Mouse (Mus musculus) hindbrain, embryonic 16.5 days (tissue): ENCODE measurements around the gene Iqgap1. TPM values are rescaled to one million over a fixed set of nuclear protein-coding genes. Genes with fewer than 3 reads are reported as not detected.
A peak's percentile ranks its signal among the peaks of the same experiment; 100 is the strongest.

ENCODE experiments used
- ATAC-seq: fragments of 200-750 bp; cut with Nextera tagmentation; 2 replicates; pipeline ENCODE4 v1.8.0; 2017; ENCODE audit warnings: moderate TSS enrichment, moderate library complexity
- H3K27ac ChIP-seq: fragments of 300-500 bp; sonication (generic); 2 replicates; pipeline ENCODE4 v1.5.1; 2014; ENCODE audit warnings: low read depth, mild to moderate bottlenecking, control low read depth, low read length, moderate library complexity
- H3K27me3 ChIP-seq: fragments of 300-500 bp; sonication (generic); replicated peaks from 2 replicates; pipeline ENCODE4 v1.6.1; 2014; ENCODE audit warnings: low read length; ENCODE audit not compliant: control insufficient read depth, insufficient read depth
- H3K36me3 ChIP-seq: fragments of 300-500 bp; sonication (generic); 2 replicates; pipeline ENCODE4 v1.6.1; 2014; ENCODE audit warnings: mild to moderate bottlenecking, low read length, moderate library complexity, mixed read lengths; ENCODE audit not compliant: control insufficient read depth, insufficient read depth
- H3K4me1 ChIP-seq: fragments of 300-500 bp; sonication (generic); 2 replicates; pipeline ENCODE4 v1.6.1; 2014; ENCODE audit warnings: low read depth, low read length; ENCODE audit not compliant: control insufficient read depth, insufficient read depth
- H3K4me2 ChIP-seq: fragments of 300-500 bp; sonication (generic); 2 replicates; pipeline ENCODE4 v1.6.1; 2014; ENCODE audit warnings: mild to moderate bottlenecking, low read length, control low read depth, moderate library complexity
- H3K4me3 ChIP-seq: fragments of 300-500 bp; sonication (generic); 2 replicates; pipeline ENCODE4 v1.5.1; 2014; ENCODE audit warnings: mild to moderate bottlenecking, low read length, control low read depth, moderate library complexity
- H3K9ac ChIP-seq: fragments of 300-500 bp; sonication (generic); 2 replicates; pipeline ENCODE4 v1.6.1; 2014; ENCODE audit warnings: low read depth, mild to moderate bottlenecking, control low read depth, low read length, moderate library complexity
- H3K9me3 ChIP-seq: fragments of 300-500 bp; sonication (generic); 2 replicates; pipeline ENCODE4 v1.6.1; 2014; ENCODE audit warnings: mild to moderate bottlenecking, low read length, moderate library complexity; ENCODE audit not compliant: control insufficient read depth
- WGBS: fragments of 180-500 bp; shearing (Covaris S2); extraction: QIAGEN DNeasy Blood & Tissue Kit; methylation state at CpG from one replicate; pipeline ENCODE4 v1.1.7; 2014; 5-methylcytosine and 5-hydroxymethylcytosine counted together
- polyA plus RNA-seq: library from polyadenylated mRNA; unstranded; fragments of >200 nt; fragmentation: Nextera tagmentation; extraction: Ambion mirVana; gene quantifications from 2 replicates; pipeline ENCODE4 v1.2.1, GENCODE M21; 2015

Iqgap1 gene
- polyA plus RNA-seq, 1 experiment from 2014 or later: 19.2 TPM

DNA sequence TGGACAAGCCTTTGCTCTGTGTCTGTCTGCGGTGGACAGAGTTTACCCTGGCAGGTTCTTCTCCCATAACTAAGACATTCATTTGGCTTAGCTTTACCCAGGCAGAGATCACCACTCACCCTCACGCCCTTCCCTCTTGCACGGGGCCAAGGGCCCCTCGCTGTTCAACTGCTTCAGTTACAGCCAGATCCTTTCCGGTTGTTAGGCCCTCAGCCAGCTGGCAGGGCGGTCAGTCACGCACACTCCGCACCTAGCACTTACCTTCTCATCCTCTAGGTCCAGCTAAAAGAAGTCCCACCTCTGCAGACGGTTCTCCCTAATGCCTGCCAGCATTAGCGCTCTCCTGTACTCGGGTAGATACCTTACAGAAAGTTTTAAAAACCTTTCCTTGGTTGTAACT is 92.8 kb downstream of the Iqgap1 start:
- WGBS: 80% methylated on average over 11 of the region's 11 CpGs
- Histone ChIP-seq H3K9me3 (no peaks in the 10 kb centered on the region), H3K4me3 (no peak overlapping the region), H3K27me3 (no peaks in the 10 kb centered on the region), H3K4me1 (no peaks in the 10 kb centered on the region), H3K36me3 (peaks cover 19% of the 10 kb centered on the region), H3K27ac (no peak overlapping the region), H3K9ac (no peak overlapping the region), H3K4me2 (no peak overlapping the region)
- ATAC-seq: no peak

DNA sequence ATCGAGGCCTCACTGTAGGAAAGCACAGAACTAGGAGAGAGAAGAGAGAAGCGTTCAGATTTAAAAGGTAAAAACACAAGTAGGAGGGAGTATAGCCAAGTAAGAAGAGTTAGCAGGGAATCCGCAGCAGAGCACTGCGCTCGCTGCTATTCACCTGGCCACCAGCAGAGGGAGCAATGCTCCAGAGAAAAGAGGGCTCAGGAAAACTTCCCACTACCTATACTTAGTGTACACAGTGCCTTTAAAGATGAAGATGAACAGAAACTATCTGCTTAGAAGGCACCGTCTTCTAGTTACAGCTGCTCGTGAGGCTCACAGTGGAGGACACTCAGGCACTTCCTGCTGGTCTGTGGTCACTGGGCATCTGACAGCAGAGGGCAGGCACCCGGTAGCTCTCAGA is 96.1 kb downstream of the Iqgap1 start:
- ATAC-seq: peak; percentile 69; the same call in 1 of the 2 replicates

DNA sequence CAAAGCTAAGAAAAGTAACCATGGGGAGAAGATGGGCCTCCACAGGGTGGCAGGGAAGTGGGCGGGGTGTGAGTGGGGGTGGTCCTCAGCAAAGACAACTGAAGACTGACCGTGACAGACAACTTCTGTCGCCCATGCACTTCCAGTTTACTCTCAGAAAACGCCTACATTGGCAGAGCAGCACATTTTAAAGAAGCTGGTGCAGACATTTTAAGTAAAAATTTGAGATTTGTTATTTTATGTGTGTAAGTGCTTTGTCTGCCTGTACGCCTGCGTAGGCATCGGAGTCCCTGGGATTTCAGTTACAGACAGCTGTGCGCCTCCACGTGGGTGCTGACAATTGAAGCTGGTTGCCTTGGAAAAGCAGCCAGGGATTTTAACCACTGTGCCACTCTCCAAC is 104.7 kb downstream of the Iqgap1 start:
- Histone ChIP-seq H3K4me1 (no peaks in the 10 kb centered on the region), H3K36me3 (peaks cover 34% of the 10 kb centered on the region), H3K9ac (no peak overlapping the region), H3K4me3 (no peak overlapping the region), H3K27ac (no peak overlapping the region), H3K9me3 (no peaks in the 10 kb centered on the region), H3K4me2 (no peak overlapping the region), H3K27me3 (no peaks in the 10 kb centered on the region)
- 28% methylated on average over 9 of the region's 9 CpGs for WGBS
- ATAC-seq: no peak

More for the DNA sequence above, 96.1 kb downstream of the Iqgap1 start:
- Histone ChIP-seq H3K27me3 (no peaks in the 10 kb centered on the region), H3K4me2 (no peak overlapping the region), H3K4me1 (no peaks in the 10 kb centered on the region), H3K9ac (no peak overlapping the region), H3K36me3 (peaks cover 44% of the 10 kb centered on the region), H3K9me3 (no peaks in the 10 kb centered on the region), H3K4me3 (no peak overlapping the region), H3K27ac (no peak overlapping the region)
- 32% methylated on average over 8 of the region's 8 CpGs for WGBS

DNA sequence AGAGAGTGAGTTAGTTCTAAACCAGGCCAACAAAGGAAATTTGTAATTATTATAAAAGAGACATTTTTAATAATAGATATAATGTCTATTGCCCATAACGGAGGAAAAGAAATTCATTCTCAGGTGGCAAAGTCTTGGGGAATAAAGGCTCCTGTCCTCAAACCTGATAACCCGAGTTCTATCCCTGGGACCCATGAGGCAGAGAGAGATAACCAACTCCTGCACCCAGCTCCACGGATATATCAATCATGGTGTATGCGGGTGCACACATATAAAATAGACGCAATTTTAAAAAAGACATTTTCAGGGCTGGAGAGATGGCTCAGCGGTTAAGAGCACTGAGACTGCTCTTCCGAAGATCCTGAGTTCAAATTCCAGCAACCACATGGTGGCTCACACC is 106.2 kb downstream of the Iqgap1 start:
- Histone ChIP-seq H3K9me3 (no peaks in the 10 kb centered on the region), H3K9ac (no peak overlapping the region), H3K4me1 (no peaks in the 10 kb centered on the region), H3K4me3 (no peak overlapping the region), H3K36me3 (peaks cover 30% of the 10 kb centered on the region), H3K27ac (no peak overlapping the region), H3K27me3 (no peaks in the 10 kb centered on the region), H3K4me2 (no peak overlapping the region)
- 97% methylated on average over 7 of the region's 7 CpGs for WGBS
- ATAC-seq: no peak

DNA sequence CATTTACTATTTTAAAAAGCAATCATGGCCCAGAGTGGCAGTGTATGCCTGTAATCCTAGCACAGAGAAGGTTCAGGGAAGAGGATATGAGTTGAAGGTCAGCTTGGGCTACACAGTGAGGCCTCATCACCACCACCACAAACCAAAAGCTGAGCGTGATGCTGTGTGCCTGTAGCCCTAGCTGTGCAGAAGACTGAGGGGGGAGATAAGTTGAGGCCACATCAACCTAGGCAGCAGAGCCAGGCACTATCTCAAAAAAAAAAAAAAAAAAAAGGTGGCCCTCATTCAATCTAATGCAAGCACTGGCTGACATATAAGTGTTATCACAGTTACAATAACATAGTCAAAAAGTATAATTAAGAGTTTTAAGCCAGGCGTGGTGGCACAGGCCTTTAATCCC is 106.7 kb downstream of the Iqgap1 start:
- Histone ChIP-seq H3K9ac (no peak overlapping the region), H3K27me3 (no peaks in the 10 kb centered on the region), H3K9me3 (no peaks in the 10 kb centered on the region), H3K36me3 (peaks cover 30% of the 10 kb centered on the region), H3K27ac (no peak overlapping the region), H3K4me1 (no peaks in the 10 kb centered on the region), H3K4me2 (no peak overlapping the region), H3K4me3 (no peak overlapping the region)
- 93% methylated on average over 2 of the region's 2 CpGs for WGBS
- no peak for ATAC-seq

DNA sequence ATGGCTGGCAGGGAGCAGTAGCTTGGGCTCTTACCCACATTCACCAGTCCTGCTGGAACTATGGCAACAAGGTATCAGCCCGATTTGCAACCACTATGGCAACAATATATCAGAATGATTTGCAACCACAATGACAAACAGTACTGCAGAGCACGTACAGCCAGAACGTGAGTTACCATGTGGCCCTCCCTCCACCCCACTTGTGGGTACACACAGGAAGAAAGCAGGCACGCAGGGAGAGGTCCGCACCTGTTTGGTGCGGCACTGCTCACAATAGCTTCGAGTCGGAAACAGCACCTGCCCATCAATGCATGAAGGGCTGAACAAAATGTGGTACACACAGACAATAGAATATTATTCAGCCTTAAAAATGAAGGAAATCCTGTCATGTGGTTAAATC is 107.3 kb downstream of the Iqgap1 start:
- Histone ChIP-seq H3K9ac (no peak overlapping the region), H3K27ac (no peak overlapping the region), H3K4me3 (no peak overlapping the region), H3K4me1 (no peaks in the 10 kb centered on the region), H3K36me3 (peaks cover 32% of the 10 kb centered on the region), H3K9me3 (no peaks in the 10 kb centered on the region), H3K4me2 (no peak overlapping the region), H3K27me3 (no peaks in the 10 kb centered on the region)
- WGBS: 82% methylated on average over 8 of the region's 8 CpGs
- ATAC-seq: no peak

DNA sequence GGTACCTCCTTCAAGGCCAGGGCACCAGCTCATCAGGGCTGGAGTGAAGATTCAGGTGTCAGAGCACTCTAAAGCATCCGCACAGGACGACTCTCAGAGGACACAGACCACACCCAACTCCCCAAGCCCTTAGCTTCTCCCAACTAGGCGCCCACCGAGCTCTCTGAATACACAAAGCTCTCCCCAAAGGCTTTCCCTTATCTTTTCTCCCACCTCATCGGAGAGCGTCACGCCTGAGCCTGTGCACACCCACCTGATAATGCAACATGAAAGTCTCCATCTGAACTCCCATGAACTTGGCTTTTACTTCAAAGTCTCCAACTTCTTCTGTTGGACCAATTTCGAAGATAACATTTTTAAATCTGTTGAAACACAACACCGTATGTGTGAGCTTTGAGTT is 109.0 kb downstream of the Iqgap1 start:
- Histone ChIP-seq H3K36me3 (peaks cover 24% of the 10 kb centered on the region), H3K4me2 (no peak overlapping the region), H3K27ac (no peak overlapping the region), H3K9ac (no peak overlapping the region), H3K27me3 (no peaks in the 10 kb centered on the region), H3K4me3 (no peak overlapping the region), H3K4me1 (no peaks in the 10 kb centered on the region), H3K9me3 (no peaks in the 10 kb centered on the region)
- WGBS: 87% methylated on average over 9 of the region's 9 CpGs
- ATAC-seq: no peak

DNA sequence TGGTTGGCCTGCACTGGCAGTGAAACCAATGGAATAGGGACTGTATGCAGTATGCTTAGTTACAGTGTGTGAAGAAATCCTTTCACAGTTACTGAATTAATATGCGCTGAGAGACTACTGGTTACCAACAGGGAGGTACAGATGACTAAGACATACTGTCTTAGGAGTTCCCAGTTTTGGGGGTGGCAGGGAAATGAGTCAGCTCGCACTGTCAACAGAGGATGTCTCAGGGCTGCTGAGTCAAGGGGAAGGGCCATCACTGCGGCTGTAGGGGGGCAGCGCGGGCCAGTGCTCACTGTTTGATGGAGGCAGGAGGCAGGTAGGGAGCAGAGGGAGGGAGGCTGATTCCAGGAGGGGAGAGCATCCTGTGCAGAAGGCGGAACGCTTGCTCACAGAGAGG is 110.5 kb downstream of the Iqgap1 start:
- Histone ChIP-seq H3K9ac (no peak overlapping the region), H3K9me3 (no peaks in the 10 kb centered on the region), H3K4me2 (no peak overlapping the region), H3K4me3 (no peak overlapping the region), H3K36me3 (peaks cover 13% of the 10 kb centered on the region), H3K4me1 (no peaks in the 10 kb centered on the region), H3K27ac (no peak overlapping the region), H3K27me3 (no peaks in the 10 kb centered on the region)
- ATAC-seq: no peak
- 89% methylated on average over 7 of the region's 7 CpGs for WGBS

DNA sequence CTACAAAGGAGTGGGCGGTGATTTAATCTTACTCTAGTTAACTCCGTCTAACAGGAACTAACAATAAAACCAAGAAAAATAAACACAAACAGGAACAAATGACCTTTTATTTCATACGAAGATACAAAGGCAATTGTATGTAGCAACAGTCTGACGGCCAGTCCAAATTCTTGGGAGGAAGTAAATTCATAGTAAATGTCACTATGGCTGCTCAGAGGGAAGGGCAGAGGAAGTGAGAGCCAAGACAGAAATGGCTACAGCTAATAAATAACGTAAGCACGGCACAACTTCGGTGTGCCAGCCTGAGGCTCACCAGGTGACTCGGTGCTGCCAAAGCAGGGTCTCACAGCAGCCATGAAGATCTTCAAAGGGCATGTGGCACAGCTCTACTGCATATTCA is 114.3 kb downstream of the Iqgap1 start:
- 85% methylated on average over 8 of the region's 8 CpGs for WGBS
- Histone ChIP-seq H3K4me1 (no peaks in the 10 kb centered on the region), H3K4me2 (no peak overlapping the region), H3K27me3 (no peaks in the 10 kb centered on the region), H3K27ac (no peak overlapping the region), H3K36me3 (peaks cover 10% of the 10 kb centered on the region), H3K9me3 (no peaks in the 10 kb centered on the region), H3K4me3 (no peak overlapping the region), H3K9ac (no peak overlapping the region)
- no peak for ATAC-seq

DNA sequence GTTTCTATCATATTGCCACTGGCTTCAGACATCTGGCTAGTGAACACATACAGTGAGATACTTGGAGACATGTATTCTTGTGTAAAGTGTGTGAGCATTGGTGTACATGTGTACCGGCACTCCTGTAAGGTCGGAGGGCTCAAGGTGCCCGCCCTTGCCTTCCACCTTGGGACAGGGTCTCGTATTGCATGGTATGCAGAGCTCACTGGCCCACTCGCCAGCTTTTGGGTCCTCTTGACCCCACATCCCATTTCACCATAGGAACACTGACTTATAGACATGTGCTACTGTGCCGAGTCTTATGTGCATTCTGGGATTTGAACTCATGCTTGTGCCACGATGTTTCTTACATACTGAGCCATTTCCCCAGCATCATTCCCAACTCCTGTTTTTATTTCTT is 115.4 kb downstream of the Iqgap1 start:
- Histone ChIP-seq H3K9me3 (no peaks in the 10 kb centered on the region), H3K36me3 (peaks cover 7% of the 10 kb centered on the region), H3K4me1 (no peaks in the 10 kb centered on the region), H3K4me2 (no peak overlapping the region), H3K4me3 (no peak overlapping the region), H3K9ac (no peak overlapping the region), H3K27me3 (no peaks in the 10 kb centered on the region), H3K27ac (no peak overlapping the region)
- ATAC-seq: no peak
- 92% methylated on average over 7 of the region's 7 CpGs for WGBS
